Mouse (Mus musculus): Measurements from ENCODE around the gene Ltn1. TPM values are rescaled to one million over a fixed set of nuclear protein-coding genes. Genes with fewer than 3 reads are reported as not detected.

Gene Ltn1
- total RNA-seq, 2 experiments from 2014 or later, result 24.1 to 25.0 TPM

DNA sequence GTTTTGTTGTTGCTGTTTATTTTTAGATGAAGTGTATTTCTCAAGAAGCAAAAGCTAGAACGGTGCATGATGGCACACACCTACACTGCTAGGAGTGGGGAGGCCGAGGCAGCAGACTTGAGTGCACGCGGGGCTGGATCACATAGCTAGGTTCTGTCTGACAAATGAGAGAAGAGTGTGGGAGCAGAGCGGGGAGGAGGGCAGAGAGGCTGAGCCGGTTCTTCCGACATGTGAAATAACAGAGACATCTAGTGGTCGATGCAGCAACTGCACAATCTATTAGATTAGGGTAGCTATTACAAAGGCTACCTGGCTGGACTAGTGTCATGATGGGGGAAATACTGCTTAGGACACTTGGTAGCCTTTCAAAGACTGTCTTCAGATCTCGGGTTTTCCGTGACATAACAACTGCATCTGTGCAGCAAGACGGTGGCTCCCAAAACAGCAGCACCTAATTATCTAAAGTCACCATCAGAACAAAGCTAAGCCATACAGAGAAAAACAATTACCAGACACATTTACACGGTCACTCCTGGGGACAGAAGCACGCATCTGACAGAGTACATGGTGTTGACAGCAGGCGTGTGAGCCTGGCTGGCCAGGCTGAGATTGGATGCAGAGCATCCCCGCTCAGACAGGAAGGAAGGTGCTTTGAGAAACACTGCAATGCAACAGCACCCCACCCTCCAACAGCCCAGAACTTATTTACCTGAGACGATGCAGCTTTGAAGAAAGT lies 38.4 kb downstream of the Ltn1 start:
- DNase-seq, result peak; percentile 48

DNA sequence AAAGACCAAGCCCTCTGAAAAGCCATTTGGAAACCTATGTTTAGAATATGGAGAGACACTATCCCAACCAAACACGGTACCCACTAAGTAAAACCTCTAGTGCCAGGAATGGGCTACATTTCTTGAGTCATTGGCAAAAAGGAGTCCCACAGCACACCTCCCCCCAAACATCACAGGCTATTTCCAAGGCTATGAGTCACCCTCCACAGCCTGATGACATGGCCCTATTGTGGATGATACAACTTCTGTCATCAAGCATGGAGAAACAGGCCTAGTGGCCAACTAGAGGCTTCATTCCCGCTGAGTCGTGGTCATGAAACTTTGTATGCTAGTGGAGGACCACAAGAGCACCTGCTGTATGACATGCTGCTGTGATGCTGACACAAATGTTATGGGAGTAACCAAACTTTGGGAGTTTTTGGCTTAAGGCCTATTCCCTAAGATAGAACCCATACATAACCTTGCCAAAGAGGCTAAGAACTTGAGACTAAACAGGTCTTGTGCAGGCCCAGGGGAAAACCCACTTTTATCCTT lies 44.9 kb downstream of the Ltn1 start:
- DNase-seq, result no peak

DNA sequence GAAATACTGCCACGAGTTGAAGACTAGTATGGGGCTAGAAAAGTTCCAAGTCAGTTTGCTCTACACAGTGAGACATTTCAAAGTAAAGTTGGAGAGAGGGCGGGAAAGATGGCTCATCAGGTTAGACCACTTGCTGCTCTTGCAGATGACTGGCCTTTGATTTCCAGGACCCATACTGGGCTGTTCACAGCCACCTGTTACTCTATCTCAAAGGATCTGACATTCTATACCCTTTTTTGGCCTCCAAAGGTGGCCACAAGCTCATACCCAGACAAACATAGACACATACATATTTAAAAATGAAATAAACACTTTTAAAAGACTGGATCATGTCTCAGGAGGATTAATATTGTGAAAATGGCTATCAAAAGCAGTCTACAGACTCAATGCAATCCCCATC lies 48.0 kb downstream of the Ltn1 start:
- DNase-seq, result no peak

DNA sequence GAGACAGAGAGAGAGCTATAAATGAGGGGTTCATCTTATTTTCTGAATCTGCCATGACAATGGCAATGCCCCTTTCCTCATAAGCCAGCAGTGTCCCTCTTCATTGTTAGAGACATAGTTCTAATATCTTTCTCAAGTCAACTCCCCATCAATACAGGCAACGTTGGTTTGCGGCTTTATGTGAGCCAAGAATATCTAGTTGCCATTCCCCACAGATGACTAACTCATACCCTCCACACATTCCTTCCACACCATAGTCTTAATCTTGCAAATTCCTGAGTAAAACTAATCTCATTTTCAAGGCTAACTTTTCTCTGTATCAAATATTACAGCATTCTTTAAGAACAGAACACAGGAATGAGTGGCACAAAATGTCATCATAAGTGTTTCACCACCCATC lies 49.4 kb downstream of the Ltn1 start:
- DNase-seq, result no peak

DNA sequence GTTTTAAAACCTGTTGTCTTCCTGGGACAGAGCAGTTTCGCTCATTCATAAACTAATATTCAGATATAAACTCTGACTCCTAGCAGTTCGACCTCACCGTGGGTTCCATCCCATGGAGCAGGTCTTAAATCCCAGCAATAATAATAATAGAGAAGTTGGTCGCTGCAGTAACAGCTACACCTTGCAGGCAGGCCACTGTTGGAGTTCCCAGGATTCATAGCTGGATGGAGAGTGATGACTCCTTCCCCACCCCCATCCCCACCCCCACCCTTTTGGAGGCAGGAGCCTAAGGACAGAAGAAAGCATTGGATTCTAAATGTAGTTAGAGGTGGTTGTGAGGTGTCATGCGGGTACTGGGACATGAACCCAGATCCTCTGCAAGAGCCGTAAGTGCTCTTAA lies 66.0 kb downstream of the Ltn1 start:
- DNase-seq, result no peak

DNA sequence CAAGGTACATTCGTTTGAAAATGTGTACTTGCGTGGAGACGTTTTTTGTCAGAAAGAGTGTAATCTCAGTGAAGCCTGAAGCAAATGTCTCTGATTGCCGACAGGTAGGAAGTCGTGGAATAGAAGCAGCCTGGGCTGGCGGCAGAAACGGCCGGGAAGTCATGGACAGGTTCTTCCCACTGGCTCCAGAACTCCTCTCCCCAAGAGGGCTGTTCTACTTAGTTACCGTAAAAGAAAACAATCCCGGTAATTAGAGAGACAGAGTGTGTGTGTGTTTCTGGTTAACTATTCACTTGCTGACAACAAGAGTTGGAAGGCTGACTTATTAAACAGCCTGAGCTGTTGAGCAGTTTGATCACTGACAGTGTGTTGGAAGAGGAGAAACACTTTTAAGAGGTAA lies 66.4 kb downstream of the Ltn1 start:
- DNase-seq, result no peak

DNA sequence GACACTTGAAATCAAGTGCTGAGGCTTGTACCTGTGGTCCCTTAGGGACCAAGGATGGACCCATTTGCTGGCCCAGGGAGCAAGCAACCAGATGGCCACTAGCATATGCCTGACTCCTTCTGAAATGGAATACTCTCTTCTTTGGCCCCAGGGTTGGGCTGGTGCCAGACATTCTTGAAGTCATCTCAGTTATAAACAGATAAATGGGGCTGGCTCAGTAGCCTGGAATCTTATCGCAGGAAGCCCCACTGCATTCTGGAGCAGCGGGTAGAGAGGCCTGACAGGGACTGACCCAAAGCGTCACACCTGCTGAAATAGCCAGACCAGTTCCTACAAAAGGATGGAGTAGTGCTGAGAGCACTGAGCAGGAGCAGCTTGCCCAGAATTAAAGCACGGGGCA lies 68.2 kb downstream of the Ltn1 start:
- DNase-seq, result peak; percentile 53

DNA sequence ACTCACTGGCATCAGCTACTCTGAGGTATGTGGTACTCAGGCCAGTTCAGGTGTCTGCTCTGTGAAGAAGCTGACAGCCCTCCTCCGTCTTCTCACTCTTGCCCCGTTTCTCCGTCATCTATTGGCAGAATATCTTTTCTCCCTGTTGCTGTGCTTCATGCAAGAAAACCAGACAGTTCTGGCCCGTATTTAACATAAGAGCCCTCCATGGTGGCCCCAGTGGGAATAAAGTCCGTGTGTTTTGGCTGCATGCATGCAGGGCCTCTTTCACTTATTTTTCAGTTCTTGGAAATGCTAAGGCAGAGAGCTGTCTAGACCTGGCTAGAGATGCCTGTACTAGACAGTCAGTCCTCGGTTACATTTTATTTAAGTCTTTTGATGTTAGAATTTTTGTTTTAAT lies 72.3 kb downstream of the Ltn1 start:
- DNase-seq, result no peak

DNA sequence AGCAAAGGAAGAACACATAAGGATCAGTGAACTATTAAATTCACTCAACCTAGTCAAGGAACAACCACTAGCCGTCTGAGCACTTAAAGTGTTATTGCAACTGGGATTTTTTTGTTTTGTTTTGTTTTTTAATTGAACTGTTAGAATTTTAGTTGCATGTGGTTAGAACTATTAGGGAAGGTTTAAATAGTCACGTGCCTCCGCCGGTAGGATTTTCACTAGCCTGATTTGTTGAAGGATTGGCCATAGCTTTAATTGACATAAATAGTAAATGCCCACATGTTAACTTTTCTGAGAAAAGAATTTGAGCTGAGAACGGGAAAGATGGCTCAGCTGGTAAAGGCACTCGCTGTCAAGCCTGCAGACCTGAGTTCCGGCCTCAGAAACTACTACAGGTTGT lies 77.7 kb downstream of the Ltn1 start:
- DNase-seq, result no peak

DNA sequence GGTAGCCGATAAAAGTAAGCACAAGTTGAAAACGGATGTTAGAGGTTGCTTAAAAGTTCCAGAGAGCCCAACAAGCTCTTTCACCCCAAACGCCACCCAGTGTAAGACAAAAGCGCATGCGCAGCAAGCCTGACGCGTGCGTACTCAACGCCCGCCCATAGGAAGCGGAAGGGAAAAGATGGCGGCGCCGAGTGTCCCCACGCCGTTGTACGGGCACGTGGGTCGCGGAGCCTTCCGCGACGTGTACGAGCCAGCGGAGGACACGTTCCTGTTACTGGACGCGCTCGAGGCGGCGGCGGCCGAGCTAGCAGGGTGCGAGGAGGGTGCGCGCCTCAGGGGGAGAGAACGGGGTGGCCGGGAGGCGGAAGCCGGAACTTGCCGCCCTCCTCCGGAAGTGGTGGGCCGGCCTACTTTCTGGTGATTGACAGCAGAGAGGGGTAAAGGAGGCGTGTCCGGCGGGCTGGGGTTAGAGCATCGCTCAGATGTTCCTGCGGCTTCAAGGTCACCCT lies 78.3 kb downstream of the Ltn1 start, which contains the start of gene N6amt1:
Gene N6amt1, plus strand, starts transcription at position 111 of the 509 bp plus-strand sequence.
- DNase-seq, result peak; percentile 92

DNA sequence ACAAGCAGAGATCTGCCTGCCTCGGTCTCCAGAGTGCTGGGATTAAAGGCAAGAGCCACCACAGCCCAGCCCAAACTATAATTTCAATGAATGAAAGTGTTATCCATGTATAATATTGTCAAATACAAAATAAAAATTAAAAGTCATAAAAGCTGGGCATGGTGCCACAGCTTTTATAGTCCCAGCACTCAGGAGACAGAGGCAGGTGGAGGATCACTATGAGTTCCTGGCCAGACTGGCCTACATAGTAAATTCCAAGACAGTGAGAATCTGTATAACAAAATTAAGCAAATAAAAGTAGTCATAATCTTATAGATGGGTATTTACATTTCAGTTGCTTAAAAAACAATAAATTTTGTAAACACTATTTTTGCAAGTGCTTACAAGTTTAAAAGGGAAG lies 78.8 kb downstream of the Ltn1 start:
- DNase-seq, result no peak

DNA sequence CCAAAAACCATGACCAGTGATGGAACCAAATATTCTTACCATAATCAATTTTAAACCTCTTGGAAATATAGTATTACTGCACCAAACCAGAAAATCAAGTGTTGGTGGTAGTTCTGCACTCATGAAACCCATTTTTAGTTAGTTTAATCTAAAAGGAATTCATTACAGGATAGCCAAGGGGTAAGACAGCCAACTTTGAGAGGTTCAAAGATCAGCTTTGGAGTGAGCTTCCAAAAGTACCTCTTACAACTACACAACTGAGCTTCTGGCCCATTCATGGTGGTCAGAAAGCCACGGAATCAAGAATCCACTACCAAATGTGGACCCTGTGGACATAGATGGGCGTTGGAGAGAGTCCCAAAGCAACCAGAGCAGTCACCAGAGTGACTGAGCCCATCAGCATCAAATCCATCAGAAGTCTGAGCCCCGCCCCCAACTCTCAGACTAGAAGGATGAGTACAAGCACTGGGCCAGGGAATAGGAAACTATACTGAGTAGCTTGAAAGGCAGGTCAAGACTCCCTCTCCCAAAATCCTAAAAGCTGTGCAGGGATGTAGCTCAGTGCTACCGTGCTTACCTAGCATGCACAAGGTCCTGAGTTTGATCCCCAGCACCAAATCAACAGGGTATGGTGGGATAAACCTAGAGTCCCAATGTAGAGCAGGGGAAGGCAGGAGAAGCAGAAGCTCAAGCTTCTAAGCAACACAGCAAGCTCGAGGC lies 80.9 kb downstream of the Ltn1 start:
- no peak for DNase-seq

DNA sequence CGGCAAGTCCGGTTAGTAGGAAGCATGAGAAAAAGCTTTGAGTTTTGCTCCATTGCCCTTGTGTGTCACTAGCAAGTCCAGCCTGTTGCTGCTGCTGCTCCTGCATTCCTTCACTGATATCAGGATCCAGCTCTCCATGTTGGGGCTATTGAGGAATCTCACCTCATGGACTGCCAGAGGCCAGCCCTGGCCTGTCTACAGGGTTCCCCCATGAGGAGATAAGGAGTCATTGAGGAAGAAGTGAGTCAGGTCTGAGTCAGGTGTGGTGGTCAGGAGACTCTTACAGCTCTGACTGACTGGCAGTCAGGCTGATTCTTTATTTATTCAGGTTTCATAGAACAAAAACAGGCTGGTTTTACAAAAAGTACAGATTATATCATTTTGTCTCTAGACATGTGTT lies 84.3 kb downstream of the Ltn1 start:
- no peak for DNase-seq

DNA sequence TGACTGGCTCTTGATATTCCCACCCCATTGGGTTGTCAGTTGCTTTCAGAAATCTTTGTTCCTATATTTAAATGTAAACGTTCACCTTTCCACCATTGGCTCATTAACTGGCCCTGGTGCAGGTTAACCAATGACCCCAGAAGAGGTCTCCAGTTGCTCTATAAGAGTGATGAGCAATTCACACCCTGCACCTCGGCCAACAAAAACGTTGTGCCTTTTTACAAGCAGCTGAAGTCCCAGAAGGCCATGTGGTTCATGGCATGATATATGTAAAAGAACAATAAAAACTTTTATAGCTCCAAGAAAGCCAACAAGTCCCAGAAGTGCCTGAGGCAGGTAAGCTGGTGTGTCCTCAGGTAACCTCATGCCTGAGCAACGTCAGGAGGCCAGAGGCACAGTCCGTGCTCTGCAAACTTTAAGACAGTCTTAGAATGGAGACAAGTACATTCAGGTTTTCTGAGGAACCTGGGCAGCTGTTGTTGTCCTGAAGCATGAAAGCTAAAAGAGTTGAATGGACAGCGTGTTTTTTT lies 91.3 kb downstream of the Ltn1 start:
- no peak for DNase-seq

DNA sequence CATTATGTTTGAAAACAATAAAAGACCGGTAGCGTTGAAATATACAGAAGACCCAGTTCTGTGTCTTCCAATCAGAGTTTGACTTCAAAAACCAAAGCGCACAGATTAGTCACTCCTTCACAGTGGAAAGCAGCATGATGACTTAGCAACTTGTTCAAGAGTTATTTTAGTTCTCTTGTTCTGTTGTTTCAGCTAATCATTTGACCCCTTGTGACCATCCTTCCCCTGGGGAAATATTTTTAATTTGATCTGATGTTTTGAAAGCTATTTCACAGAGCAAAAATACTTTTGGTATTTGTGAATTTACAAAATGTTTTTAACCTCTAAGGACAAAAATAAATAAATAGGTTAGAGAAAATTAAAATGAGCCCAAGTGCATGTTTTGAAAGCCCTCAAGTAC lies 97.7 kb downstream of the Ltn1 start:
- DNase-seq, result no peak

DNA sequence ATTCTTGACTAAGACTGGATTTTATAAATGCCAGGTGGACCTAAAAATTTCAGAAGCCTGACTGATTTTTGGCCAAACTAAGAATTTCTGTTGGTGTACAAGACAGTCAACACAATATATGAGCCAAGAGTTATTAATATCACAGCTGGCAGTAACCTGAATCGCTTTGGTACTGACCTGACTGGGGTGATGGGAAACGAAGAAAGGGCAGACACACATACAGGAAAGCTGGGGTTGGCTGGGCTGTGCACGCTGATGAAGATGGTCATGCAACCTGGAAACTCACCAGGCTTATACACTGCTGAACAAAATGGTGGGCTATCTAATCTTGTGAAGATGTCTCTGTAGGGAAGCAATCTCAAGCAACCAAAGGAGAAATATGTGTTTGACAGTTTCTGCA lies 102.4 kb downstream of the Ltn1 start:
- no peak for DNase-seq

Other genes starting within 250 kb of the Ltn1 start
- 10 to 100 TPM; 11.5 to 11.8 TPM for gene N6amt1, start 78.4 kb downstream of the Ltn1 start, total RNA-seq (2021)
- gene Rwdd2b, start 8.0 kb upstream of the Ltn1 start, total RNA-seq (2021), result 1 to 10 TPM; 4.1 to 5.1 TPM
- gene Usp16, start 22.1 kb upstream of the Ltn1 start, total RNA-seq (2021), result 10 to 100 TPM; 28.5 to 33.7 TPM
- 100 to 1,000 TPM; 163 to 164 TPM for gene Cct8, start 63.3 kb upstream of the Ltn1 start, total RNA-seq (2021)
- gene Map3k7cl, start 120.7 kb upstream of the Ltn1 start, total RNA-seq (2021), result 10 to 100 TPM; 40.8 to 51.4 TPM